Mouse (Mus musculus) midbrain, embryonic 13.5 days (tissue): ENCODE measurements around the gene Tada2b. TPM values are rescaled to one million over a fixed set of nuclear protein-coding genes. Genes with fewer than 3 reads are reported as not detected.

Source experiments
- ATAC-seq: fragments of 200-750 bp; cut with Nextera tagmentation; 2 replicates; pipeline ENCODE4 v1.8.0; 2017; ENCODE audit warnings: mild to moderate bottlenecking, moderate TSS enrichment, moderate library complexity
- H3K27ac ChIP-seq: fragments of 300-500 bp; sonication (generic); 2 replicates; pipeline ENCODE4 v1.5.1; 2015; ENCODE audit warnings: inconsistent platforms, mild to moderate bottlenecking, moderate library complexity
- H3K27me3 ChIP-seq: fragments of 300-500 bp; sonication (generic); 2 replicates; pipeline ENCODE4 v1.6.1; 2015; ENCODE audit warnings: mild to moderate bottlenecking, inconsistent platforms
- H3K36me3 ChIP-seq: fragments of 300-500 bp; sonication (generic); 2 replicates; pipeline ENCODE4 v1.6.1; 2015; ENCODE audit warnings: mild to moderate bottlenecking, inconsistent platforms
- H3K4me1 ChIP-seq: fragments of 300-500 bp; sonication (generic); replicated peaks from 2 replicates; pipeline ENCODE4 v1.6.1; 2015; ENCODE audit warnings: inconsistent platforms
- H3K4me2 ChIP-seq: fragments of 300-500 bp; sonication (generic); replicated peaks from 2 replicates; pipeline ENCODE4 v1.6.1; 2015; ENCODE audit warnings: moderate library complexity, mild to moderate bottlenecking, inconsistent platforms
- H3K4me3 ChIP-seq: fragments of 300-500 bp; sonication (generic); replicated peaks from 2 replicates; pipeline ENCODE4 v1.5.1; 2015; ENCODE audit warnings: mild to moderate bottlenecking, inconsistent platforms
- H3K9ac ChIP-seq: fragments of 300-500 bp; sonication (generic); replicated peaks from 2 replicates; pipeline ENCODE4 v1.6.1; 2015; ENCODE audit warnings: mild to moderate bottlenecking, inconsistent platforms
- H3K9me3 ChIP-seq: fragments of 300-500 bp; sonication (generic); 2 replicates; pipeline ENCODE4 v1.6.1; 2016; ENCODE audit warnings: mild to moderate bottlenecking, inconsistent platforms
- WGBS: fragments of 180-500 bp; shearing (Covaris S2); methylation state at CpG from one replicate; pipeline ENCODE4 v1.1.7; 2015; 5-methylcytosine and 5-hydroxymethylcytosine counted together
- polyA plus RNA-seq: library from polyadenylated mRNA; unstranded; fragments of >200 nt; fragmentation: Nextera tagmentation; extraction: Ambion mirVana; gene quantifications from 2 replicates; pipeline ENCODE4 v1.2.1, GENCODE M21; 2015

Gene Tada2b
- polyA plus RNA-seq, 1 experiment from 2014 or later = 2.9 TPM

- H3K27me3 ChIP-seq = no peaks in the 10 kb centered on the region
- no peaks in the 10 kb centered on the region for H3K9me3 ChIP-seq
- H3K27ac ChIP-seq = no peak overlapping the region
- H3K36me3 ChIP-seq = peaks cover 93% of the 10 kb centered on the region
- H3K9ac ChIP-seq = no peak overlapping the region
- no peak overlapping the region for H3K4me2 ChIP-seq
- ATAC-seq = no peak
- no peak overlapping the region for H3K4me3 ChIP-seq
- WGBS = 98% methylated on average over 2 of the region's 2 CpGs
- no peaks in the 10 kb centered on the region for H3K4me1 ChIP-seq
These were observed 26.9 kb upstream of the Tada2b start for GRCm38 (mm10) chr5:36510956-36511355.

GRCm38 (mm10) chr5:36508351-36508750 is 24.3 kb upstream of the Tada2b start:
- Histone ChIP-seq H3K9ac (no peak overlapping the region), H3K36me3 (peaks cover 98% of the 10 kb centered on the region), H3K27ac (no peak overlapping the region), H3K4me1 (no peaks in the 10 kb centered on the region), H3K4me2 (no peak overlapping the region), H3K27me3 (no peaks in the 10 kb centered on the region), H3K9me3 (no peaks in the 10 kb centered on the region), H3K4me3 (no peak overlapping the region)
- ATAC-seq = no peak
- WGBS = 93% methylated on average over 10 of the region's 10 CpGs

GRCm38 (mm10) chr5:36505643-36506042 is 21.6 kb upstream of the Tada2b start:
- no peak for ATAC-seq
- H3K4me3 ChIP-seq = no peak overlapping the region
- H3K36me3 ChIP-seq = peaks cover 99% of the 10 kb centered on the region
- no peaks in the 10 kb centered on the region for H3K27me3 ChIP-seq
- H3K4me2 ChIP-seq = no peak overlapping the region
- WGBS = 68% methylated on average over 5 of the region's 5 CpGs
- H3K9me3 ChIP-seq = no peaks in the 10 kb centered on the region
- H3K27ac ChIP-seq = no peak overlapping the region
- no peaks in the 10 kb centered on the region for H3K4me1 ChIP-seq
- H3K9ac ChIP-seq = no peak overlapping the region

- Histone ChIP-seq H3K4me1 (no peaks in the 10 kb centered on the region), H3K9me3 (no peaks in the 10 kb centered on the region), H3K27me3 (no peaks in the 10 kb centered on the region), H3K9ac (no peak overlapping the region), H3K36me3 (peaks cover 99% of the 10 kb centered on the region), H3K27ac (no peak overlapping the region), H3K4me2 (no peak overlapping the region), H3K4me3 (no peak overlapping the region)
- WGBS = 87% methylated on average over 7 of the region's 7 CpGs
- no peak for ATAC-seq
These were observed 21.1 kb upstream of the Tada2b start for GRCm38 (mm10) chr5:36505235-36505634.

GRCm38 (mm10) chr5:36494709-36495108 is 10.6 kb upstream of the Tada2b start:
- Histone ChIP-seq H3K27ac (no peak overlapping the region), H3K27me3 (no peaks in the 10 kb centered on the region), H3K36me3 (peaks cover 77% of the 10 kb centered on the region), H3K4me1 (no peaks in the 10 kb centered on the region), H3K9ac (no peak overlapping the region), H3K4me2 (no peak overlapping the region), H3K4me3 (no peak overlapping the region), H3K9me3 (no peaks in the 10 kb centered on the region)
- no peak for ATAC-seq
- 93% methylated on average over 9 of the region's 9 CpGs for WGBS

GRCm38 (mm10) chr5:36493919-36494318 is 9.8 kb upstream of the Tada2b start:
- Histone ChIP-seq H3K9ac (no peak overlapping the region), H3K4me3 (no peak overlapping the region), H3K4me1 (no peaks in the 10 kb centered on the region), H3K27me3 (no peaks in the 10 kb centered on the region), H3K36me3 (peaks cover 70% of the 10 kb centered on the region), H3K9me3 (no peaks in the 10 kb centered on the region), H3K27ac (no peak overlapping the region), H3K4me2 (no peak overlapping the region)
- ATAC-seq = no peak
- WGBS = 90% methylated on average over 6 of the region's 6 CpGs

- Histone ChIP-seq H3K36me3 (peaks cover 34% of the 10 kb centered on the region), H3K4me1 (peaks cover 11% of the 10 kb centered on the region), H3K4me2 (no peak overlapping the region), H3K9me3 (no peaks in the 10 kb centered on the region), H3K9ac (no peak overlapping the region), H3K27ac (no peak overlapping the region), H3K4me3 (no peak overlapping the region), H3K27me3 (peaks cover 8% of the 10 kb centered on the region; the same call in 1 of the 2 replicates)
- WGBS = 59% methylated on average over 2 of the region's 2 CpGs
- no peak for ATAC-seq
These were observed 5.1 kb upstream of the Tada2b start for GRCm38 (mm10) chr5:36489225-36489624.

- Histone ChIP-seq H3K4me1 (peaks cover 42% of the 10 kb centered on the region), H3K9ac (peak overlapping the region; percentile 65), H3K27me3 (peaks cover 8% of the 10 kb centered on the region; the same call in 1 of the 2 replicates), H3K36me3 (peaks cover 11% of the 10 kb centered on the region; the same call in 1 of the 2 replicates), H3K4me2 (peak overlapping the region; percentile 95), H3K9me3 (no peaks in the 10 kb centered on the region), H3K4me3 (peak overlapping the region; percentile 91), H3K27ac (no peak overlapping the region)
- WGBS = 48% methylated on average over 19 of the region's 19 CpGs
- ATAC-seq = no peak
These were observed 1.2 kb upstream of the Tada2b start for GRCm38 (mm10) chr5:36485306-36485705.

GRCm38 (mm10) chr5:36483203-36484101 is 633 bp downstream of the Tada2b start:
- 1% methylated on average over 54 of the region's 58 CpGs for WGBS

GRCm38 (mm10) chr5:36481114-36481513 is 3.0 kb downstream of the Tada2b start:
- peaks cover 18% of the 10 kb centered on the region for H3K36me3 ChIP-seq
- H3K9me3 ChIP-seq = no peaks in the 10 kb centered on the region
- H3K4me2 ChIP-seq = peak overlapping the region; percentile 97
- ATAC-seq = no peak
- H3K27me3 ChIP-seq = peaks cover 7% of the 10 kb centered on the region; the same call in 1 of the 2 replicates
- no peak overlapping the region for H3K9ac ChIP-seq
- WGBS = 38% methylated on average over 1 of the region's 1 CpGs
- peaks cover 56% of the 10 kb centered on the region for H3K4me1 ChIP-seq
- no peak overlapping the region for H3K4me3 ChIP-seq
- no peak overlapping the region; the same call in 1 of the 2 replicates for H3K27ac ChIP-seq

More at GRCm38 (mm10) chr5:36483203-36484101, 633 bp downstream of the Tada2b start:
- H3K9ac ChIP-seq = peak overlapping the region; percentile 95
- peaks cover 8% of the 10 kb centered on the region; the same call in 1 of the 2 replicates for H3K27me3 ChIP-seq
- H3K36me3 ChIP-seq = peaks cover 11% of the 10 kb centered on the region; the same call in 1 of the 2 replicates
- H3K4me2 ChIP-seq = peak overlapping the region; percentile 97
- H3K4me3 ChIP-seq = peak overlapping the region; percentile 91
- peaks cover 56% of the 10 kb centered on the region for H3K4me1 ChIP-seq
- peak; percentile 37 for ATAC-seq
- no peaks in the 10 kb centered on the region for H3K9me3 ChIP-seq
- H3K27ac ChIP-seq = peak overlapping the region; percentile 84

GRCm38 (mm10) chr5:36480398-36480797 is 3.7 kb downstream of the Tada2b start:
- 95% methylated on average over 4 of the region's 4 CpGs for WGBS
- Histone ChIP-seq H3K9me3 (no peaks in the 10 kb centered on the region), H3K27me3 (0 out of 2 replicates have a peak, but pooled peaks cover under 1% of the 10 kb centered on the region), H3K27ac (no peak overlapping the region), H3K4me1 (peaks cover 53% of the 10 kb centered on the region), H3K36me3 (peaks cover 24% of the 10 kb centered on the region), H3K9ac (no peak overlapping the region), H3K4me2 (no peak overlapping the region), H3K4me3 (no peak overlapping the region)
- ATAC-seq = no peak

- no peak for ATAC-seq
- Histone ChIP-seq H3K27me3 (no peaks in the 10 kb centered on the region), H3K4me2 (no peak overlapping the region), H3K4me3 (no peak overlapping the region), H3K4me1 (peaks cover 47% of the 10 kb centered on the region), H3K36me3 (peaks cover 28% of the 10 kb centered on the region), H3K9ac (no peak overlapping the region), H3K9me3 (no peaks in the 10 kb centered on the region), H3K27ac (no peak overlapping the region)
- 81% methylated on average over 2 of the region's 2 CpGs for WGBS
These were observed 4.3 kb downstream of the Tada2b start for GRCm38 (mm10) chr5:36479735-36480134.
